Mouse (Mus musculus) mesoderm, embryonic 11.5 days (tissue): Measurements from ENCODE around the gene Man1a2.

Experiments used
- DNase-seq: peaks from one replicate; pipeline ENCODE4 v3.0.0-alpha.2; 2012; ENCODE audit warnings: low read depth, low spot score

Gene Man1a2

DNA sequence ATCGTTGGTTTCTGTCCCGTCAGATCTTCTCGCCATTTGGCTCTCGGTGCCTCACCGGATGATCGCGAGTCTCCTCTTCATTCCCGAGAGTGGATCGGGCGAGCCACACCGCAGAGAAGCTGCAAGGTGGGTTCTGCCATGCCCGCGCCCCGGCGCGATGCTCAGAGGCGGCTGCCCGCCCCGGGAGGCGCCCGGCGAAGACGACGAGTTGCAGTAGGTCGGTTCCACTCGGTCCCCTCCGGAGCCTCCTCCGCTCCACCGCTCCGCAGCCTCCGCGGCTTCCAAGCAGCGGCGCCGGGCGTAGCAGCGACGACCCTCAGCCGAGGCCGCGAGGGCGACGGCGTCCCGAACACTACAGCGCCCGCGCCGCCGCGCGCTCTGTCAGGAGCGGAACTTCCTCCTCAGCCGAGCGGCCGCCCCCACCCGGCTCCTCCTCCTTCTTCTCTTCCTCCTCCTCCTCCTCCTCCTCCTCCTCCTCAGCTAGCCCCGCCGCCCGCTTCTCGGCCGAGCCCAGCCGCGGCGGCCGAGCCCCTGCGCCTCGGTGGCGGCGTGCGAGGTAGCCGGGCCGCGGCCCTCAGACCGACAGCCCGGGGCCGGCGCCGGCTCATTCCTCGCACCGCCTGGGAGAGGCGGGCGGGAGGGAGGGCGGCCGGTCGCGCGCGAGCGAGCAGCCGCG lies at the start of gene Man1a2:
Gene Man1a2, minus strand, starts transcription at position 417 of the 676 bp plus-strand sequence.
- DNase-seq: peak; percentile 81

DNA sequence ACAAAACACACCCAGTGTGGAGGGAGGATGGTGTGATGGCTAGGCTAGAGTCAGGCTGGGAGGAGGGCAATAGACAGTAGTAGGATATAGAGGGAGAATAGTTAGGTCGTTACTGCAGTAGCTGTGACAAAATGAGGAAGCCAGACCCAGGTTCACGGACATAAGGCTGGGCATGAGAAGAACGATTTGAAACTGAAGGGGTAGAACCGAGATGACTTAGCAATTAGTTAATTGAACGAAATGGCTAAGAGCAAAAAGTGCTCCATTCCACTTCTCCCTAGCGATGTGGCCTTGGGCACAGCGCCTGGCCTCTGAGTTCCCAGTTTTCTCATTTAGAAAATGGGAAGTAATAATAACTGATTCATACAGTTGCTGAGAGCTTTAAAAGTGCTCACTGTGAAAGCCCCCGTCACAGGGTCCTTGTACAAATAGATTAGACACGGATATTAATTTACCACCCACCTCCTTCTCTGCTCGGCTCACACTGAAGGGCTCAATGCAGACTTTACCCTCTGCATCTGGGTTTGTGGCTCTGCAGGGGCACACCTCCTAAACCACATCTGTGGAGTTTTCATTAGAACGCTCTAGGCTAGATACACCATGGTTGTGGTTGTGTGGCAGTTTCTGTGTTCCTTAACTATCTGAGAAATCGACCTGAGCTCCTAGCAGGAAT lies 49.3 kb upstream of the Man1a2 start:
- no peak for DNase-seq

- DNase-seq: no peak
Measured at GRCm38 (mm10) chr3:100731896-100732295, 46.6 kb upstream of the Man1a2 start.

DNA sequence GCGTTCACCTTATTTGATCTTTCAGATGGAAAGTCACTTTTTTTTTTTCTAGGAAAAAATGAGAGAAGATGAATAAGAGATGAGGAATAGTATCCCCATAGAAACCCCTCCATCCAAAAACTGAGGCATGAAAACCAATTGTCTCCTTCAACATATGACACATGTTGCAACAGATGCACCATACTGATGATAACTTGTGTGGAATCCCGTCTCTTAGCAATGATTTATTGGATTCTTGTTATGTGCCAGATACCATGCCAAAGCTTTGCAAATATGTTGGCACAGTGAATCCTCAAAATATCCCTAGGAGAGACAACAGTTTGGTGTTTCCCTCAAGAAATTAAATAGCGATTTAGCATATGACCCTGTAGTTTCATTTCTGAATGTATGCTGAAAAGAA lies 46.0 kb upstream of the Man1a2 start:
- DNase-seq: no peak

- no peak for DNase-seq
Measured at GRCm38 (mm10) chr3:100728008-100728712, 42.9 kb upstream of the Man1a2 start.

GRCm38 (mm10) chr3:100725960-100726674 lies 40.8 kb upstream of the Man1a2 start:
- no peak for DNase-seq

DNA sequence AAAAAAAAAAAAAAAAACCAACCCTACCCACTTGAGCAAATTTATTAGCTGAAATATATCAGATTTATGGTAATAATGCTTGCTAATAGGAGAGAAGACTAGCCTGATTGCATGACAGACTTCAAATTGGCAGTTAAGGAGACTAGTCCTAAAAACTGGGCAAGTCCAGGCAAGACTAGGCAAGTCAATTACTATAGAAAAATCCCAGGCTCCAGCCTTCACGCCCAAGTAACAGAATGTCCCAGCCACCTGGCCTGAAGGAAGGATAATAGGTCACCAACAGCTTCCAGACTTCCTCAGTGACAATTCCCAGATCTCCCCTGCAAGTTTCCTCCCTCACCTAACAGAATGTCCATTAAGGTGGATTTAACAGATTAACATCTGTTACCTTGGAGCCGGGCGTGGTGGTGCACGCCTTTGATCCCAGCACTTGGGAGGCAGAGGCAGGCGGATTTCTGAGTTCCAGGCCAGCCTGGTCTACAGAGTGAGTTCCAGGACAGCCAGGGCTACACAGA lies 35.5 kb upstream of the Man1a2 start:
- DNase-seq: no peak

- DNase-seq: no peak
Measured at GRCm38 (mm10) chr3:100716241-100716640, 30.9 kb upstream of the Man1a2 start.

DNA sequence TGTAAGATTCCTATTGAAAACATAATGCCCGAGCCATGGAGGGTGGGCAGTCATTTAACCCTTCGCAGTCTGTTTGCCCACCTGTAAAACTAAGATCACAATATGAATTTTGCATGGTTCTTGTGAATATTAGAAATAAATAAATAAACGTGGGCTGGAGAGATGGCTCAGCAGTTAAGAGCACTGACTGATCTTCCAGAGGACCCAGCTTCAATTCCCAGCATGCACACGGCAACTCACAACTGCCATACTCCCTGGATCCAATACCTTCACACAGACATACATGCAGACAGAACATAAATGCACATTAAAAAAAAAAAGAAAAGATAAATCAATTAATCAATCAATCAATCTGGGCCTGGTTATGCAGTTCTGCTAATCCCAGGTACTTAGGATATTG lies 30.1 kb upstream of the Man1a2 start:
- DNase-seq: no peak

DNA sequence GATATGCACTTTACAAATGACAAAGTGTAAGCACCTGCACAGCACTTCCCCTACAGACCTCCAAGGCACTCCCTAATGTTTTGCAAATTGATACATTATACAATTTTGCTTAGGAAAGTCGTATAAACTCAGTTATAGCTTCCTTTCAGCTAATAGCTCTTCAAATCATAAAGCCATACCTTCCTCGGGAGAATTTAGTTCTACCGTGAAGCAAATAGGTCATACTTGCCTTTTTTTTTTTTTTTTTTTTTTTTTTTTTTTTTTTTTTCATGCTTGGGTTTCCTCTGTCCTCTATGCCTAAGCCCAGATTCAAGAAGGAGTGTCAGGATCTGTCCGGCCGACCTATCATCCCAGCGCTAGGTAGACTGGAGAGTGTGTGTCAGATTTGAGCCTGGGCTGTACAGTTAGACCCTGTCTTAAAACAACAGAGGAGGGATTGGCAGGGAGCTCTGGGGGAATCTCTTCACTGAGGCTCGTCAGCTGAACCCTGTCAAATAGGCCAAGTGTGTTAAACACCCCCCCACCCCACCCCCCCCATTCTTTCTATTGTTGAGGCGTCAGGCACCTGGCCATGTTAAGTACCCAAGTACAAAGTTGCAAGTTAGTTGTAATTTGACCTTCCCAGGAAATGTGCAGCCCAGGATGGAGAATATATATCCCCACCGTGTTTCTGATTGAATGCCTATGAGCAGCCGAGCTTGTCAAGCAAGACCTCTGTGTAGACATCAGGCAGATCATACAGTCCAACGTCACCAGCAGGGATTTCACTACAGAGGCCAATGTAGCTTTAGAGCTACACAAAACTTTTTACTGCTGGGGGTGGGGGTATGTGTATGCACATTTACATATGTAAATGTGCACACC lies 28.1 kb upstream of the Man1a2 start:
- DNase-seq: no peak

DNA sequence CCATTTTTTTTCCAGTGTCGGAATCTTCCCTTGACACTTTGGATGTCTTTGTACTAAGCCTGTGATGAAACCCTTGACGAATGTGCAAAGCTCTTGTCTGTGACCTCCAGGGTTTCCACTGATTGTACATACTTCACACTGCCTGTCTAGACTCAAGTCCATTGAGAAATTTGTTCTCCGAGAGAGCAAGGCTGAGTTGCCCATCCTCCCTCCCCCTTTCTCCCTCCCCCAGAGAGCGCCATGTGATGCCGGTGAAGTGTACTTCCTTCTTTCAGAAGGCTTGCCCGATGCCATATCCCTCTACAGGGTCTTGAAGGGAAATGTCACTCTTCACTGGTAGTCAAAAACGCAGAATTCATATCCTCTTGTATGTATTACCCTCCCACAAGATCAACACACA lies 26.8 kb upstream of the Man1a2 start:
- no peak for DNase-seq

- DNase-seq: peak; percentile 69
Measured at GRCm38 (mm10) chr3:100711486-100711885, 26.2 kb upstream of the Man1a2 start.

GRCm38 (mm10) chr3:100707117-100707516 lies 21.8 kb upstream of the Man1a2 start:
- DNase-seq: no peak

DNA sequence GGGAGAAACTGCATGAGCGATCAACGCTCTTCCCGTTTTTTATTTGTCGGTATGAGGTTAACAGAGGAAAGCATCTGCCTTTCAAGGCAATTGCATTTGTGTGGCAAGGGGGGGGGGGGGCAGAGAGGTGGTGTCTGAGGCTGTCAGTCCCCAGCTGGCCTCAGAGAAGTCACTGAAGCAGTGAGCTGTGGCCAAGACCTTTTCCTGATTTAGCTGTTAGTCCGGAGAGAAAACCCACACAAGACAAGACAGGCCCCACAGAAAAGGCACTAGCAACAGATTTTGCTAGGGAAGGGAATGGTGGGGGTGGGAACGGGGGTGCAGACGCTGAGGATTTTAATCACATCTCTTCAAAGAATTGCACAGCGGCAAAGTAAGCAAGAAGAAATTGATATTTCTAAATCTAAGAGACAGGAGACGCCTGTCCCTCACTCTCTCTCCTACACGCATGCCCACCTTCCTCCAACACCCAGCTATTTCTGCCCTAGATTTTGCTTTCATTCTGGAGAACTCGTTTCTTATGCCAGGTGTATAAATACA lies 19.9 kb upstream of the Man1a2 start:
- no peak for DNase-seq

DNA sequence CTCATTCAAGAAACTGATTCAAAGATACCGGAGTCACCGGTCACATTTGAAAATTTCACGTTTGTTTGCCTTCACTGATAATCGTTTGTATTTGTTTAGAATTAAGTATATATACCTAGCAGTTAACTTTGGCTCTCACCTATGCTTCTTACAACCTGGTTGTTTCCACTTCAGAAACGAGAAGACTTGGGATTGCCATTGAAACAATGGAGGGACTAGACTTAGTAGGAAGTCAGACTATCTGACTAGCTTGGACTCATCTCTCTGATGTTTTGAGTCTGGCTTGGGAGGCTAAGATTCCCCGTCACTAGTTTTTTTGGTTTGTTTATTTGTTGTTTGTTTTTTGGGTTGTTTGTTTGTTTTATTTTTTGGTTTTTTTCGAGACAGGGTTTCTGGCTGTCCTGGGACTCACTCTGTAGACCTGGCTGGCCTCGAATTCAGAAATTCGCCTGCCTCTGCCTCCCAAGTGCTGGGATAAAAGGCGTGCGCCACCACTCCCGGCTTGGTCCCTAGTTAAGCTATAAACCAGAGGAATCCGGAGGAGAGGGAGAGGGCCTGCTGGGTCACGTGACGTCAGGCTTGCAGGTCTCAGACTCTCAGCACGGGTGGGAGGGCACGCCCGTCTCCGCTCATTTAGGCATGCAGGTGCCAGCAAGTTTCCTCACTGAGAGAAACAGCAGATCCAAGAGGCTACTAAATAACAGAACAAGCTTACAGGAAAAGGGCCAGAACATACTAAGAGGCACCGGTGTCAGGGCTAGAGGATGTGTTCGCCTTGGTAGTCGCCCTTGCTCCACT lies 18.7 kb upstream of the Man1a2 start:
- no peak for DNase-seq

DNA sequence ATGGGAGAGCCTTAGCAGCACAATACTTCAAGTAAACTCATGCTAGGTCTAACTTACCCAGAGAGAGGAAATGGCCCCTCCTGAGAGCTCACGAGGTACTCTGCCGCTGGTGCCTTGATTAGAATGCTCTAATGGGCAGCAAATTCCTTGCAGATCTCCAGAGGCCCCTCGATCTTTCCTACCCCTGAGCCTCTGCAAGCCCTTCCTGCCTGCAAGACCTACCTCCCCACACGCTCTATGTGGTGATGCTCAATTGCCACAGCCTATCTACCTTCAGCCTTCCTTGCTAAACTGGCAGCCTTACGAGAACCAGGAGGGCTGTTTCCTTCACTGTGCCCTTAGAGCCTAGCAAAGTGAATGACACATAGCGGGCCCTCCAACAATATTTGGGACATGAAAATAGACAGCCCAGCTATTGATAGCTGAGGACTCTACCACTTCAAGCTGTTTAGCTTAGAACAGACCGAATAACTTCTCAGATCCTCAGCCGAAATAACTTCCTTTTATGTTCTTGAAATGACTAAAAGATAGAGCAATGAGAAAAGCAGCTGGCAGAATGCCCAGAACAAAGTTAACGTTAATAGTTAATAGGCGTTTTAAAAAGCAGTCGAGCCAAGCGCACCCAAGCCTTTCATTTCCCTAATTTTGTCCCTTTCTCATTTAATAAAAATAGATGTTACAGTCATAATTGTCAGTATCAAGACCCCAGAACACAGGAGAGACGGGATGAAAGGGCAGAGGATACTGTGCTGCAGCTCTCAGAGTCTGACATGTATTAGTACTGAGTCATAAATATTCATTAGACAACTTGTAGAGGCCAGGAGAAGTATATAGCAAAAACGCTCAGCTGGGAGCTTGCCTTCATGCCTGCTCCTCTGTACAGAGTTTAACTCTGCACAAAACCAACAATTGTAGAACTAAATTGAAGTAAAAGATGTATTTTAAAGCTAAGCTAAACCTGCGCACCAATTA lies 17.9 kb upstream of the Man1a2 start:
- no peak for DNase-seq

GRCm38 (mm10) chr3:100688747-100689146 lies 3.4 kb upstream of the Man1a2 start:
- DNase-seq: no peak

GRCm38 (mm10) chr3:100686756-100687155 lies 1.5 kb upstream of the Man1a2 start:
- DNase-seq: no peak
